Mouse (Mus musculus): ENCODE results near the gene Map3k5. TPM values are rescaled to one million over a fixed set of nuclear protein-coding genes. Genes with fewer than 3 reads are reported as not detected.

Gene Map3k5
- polyA plus RNA-seq, 1 experiment from 2014 or later = 3.0 TPM

DNA sequence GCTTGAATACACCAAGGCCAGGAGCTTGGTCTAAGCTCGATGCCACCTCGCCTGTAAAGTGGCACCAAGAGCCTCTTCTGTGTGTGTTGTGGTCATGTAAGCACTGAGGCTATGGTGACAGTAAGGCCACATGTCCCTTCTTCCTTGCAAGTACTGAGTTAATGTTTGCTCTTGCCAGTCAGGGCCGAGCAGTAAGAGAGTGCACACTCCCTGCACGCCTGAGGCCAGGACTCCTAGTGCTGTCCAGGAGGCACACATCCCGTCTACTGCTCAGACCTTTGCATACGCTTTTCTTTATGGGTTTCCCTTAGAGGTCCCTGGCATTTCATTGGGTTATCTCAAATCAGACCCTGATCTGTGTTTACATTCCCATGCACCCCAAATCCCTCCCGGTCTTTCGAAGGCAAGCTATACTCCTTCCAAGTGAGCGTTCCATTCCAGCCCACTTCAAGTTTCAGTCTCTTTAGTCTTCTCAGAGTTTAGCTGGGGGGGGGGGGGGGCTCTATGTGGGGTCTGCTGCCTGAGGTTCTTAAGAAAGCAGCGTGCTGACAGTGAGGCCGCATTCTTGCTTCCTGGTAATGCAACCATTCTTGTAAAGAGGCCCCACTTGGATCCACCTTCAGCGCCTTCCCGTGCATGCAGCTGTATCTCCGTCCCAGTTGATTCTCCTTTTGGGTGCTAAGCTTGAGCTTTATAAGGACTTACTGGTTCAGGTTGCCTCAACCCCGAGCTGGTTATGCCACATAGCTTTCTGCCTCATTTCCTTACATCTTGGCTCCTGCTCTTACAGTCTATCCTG is 87.6 kb downstream of the Map3k5 start:
- Histone ChIP-seq H3K9ac (no peak overlapping the region), H3K27ac (peak overlapping the region; percentile 77; the same call in 1 of the 2 replicates), H3K9me3 (replicated peaks) (peaks cover 13% of the 10 kb centered on the region), H3K27me3 (no peaks in the 10 kb centered on the region), H3K4me1 (peaks cover 30% of the 10 kb centered on the region), H3K4me3 (replicated peaks) (no peak overlapping the region), H3K4me2 (no peak overlapping the region), H3K36me3 (0 out of 2 replicates have a peak, but pooled peaks cover 10% of the 10 kb centered on the region)
- no peak for ATAC-seq (replicated peaks; ENCODE audit: low FRiP score)
- WGBS = 72% methylated on average over 15 of the region's 15 CpGs

GRCm38 (mm10) chr10:20022608-20023340 is 88.5 kb downstream of the Map3k5 start:
- Histone ChIP-seq H3K4me3 (replicated peaks) (no peak overlapping the region), H3K27ac (peak overlapping the region; percentile 77), H3K36me3 (0 out of 2 replicates have a peak, but pooled peaks cover 8% of the 10 kb centered on the region), H3K4me2 (no peak overlapping the region), H3K4me1 (peaks cover 30% of the 10 kb centered on the region), H3K27me3 (no peaks in the 10 kb centered on the region), H3K9me3 (replicated peaks) (peaks cover 10% of the 10 kb centered on the region), H3K9ac (no peak overlapping the region)
- WGBS = 43% methylated on average over 10 of the region's 10 CpGs
- ATAC-seq (replicated peaks; ENCODE audit: low FRiP score) = peak; percentile 77

DNA sequence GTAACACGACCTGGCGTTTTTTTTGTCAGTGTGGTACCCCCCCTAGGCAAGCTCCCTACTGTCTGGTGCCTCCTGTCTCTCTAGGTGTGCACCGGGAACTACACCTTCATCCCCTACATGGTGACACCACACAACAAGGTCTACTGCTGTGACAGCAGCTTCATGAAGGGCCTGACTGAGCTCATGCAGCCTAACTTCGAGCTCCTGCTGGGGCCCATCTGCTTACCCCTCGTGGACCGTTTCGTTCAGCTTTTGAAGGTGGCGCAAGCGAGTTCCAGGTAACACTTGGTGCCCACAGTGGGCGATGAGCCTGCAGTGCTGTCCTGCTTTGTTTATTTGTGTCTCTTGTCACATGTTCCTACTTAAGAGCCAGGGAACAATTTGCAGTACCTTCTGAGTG is 89.3 kb downstream of the Map3k5 start:
- Histone ChIP-seq H3K9ac (no peak overlapping the region), H3K27me3 (no peaks in the 10 kb centered on the region), H3K9me3 (replicated peaks) (0 out of 2 replicates have a peak, but pooled peaks cover 4% of the 10 kb centered on the region), H3K4me3 (replicated peaks) (no peak overlapping the region), H3K27ac (0 out of 2 replicates have a peak overlapping the region, but pooled peaks have one; percentile 77), H3K36me3 (peaks cover 3% of the 10 kb centered on the region; the same call in 1 of the 2 replicates), H3K4me2 (no peak overlapping the region), H3K4me1 (peaks cover 30% of the 10 kb centered on the region)
- 67% methylated on average over 10 of the region's 10 CpGs for WGBS
- ATAC-seq (replicated peaks; ENCODE audit: low FRiP score) = no peak

- Histone ChIP-seq H3K4me2 (no peak overlapping the region), H3K9ac (no peak overlapping the region), H3K4me3 (replicated peaks) (no peak overlapping the region), H3K27ac (no peak overlapping the region), H3K4me1 (peaks cover 30% of the 10 kb centered on the region), H3K27me3 (no peaks in the 10 kb centered on the region), H3K9me3 (replicated peaks) (no peaks in the 10 kb centered on the region), H3K36me3 (peaks cover 2% of the 10 kb centered on the region; the same call in 1 of the 2 replicates)
- ATAC-seq (replicated peaks; ENCODE audit: low FRiP score) = no peak
- 97% methylated on average over 10 of the region's 10 CpGs for WGBS
Measured at GRCm38 (mm10) chr10:20024891-20025290, 90.6 kb downstream of the Map3k5 start.

- Histone ChIP-seq H3K9me3 (replicated peaks) (no peaks in the 10 kb centered on the region), H3K27ac (peak overlapping the region; percentile 28; the same call in 1 of the 2 replicates)
- WGBS = 43% methylated on average over 12 of the region's 12 CpGs
Measured at GRCm38 (mm10) chr10:20025781-20026520, 91.7 kb downstream of the Map3k5 start.

GRCm38 (mm10) chr10:20030703-20031102 is 96.4 kb downstream of the Map3k5 start:
- ATAC-seq (replicated peaks; ENCODE audit: low FRiP score) = no peak
- no peak overlapping the region for H3K27ac ChIP-seq
- H3K36me3 ChIP-seq = peaks cover 9% of the 10 kb centered on the region; the same call in 1 of the 2 replicates
- H3K4me2 ChIP-seq = no peak overlapping the region
- H3K4me1 ChIP-seq = no peaks in the 10 kb centered on the region
- H3K9me3 ChIP-seq (replicated peaks) = no peaks in the 10 kb centered on the region
- H3K27me3 ChIP-seq = no peaks in the 10 kb centered on the region
- 91% methylated on average over 1 of the region's 1 CpGs for WGBS
- no peak overlapping the region for H3K9ac ChIP-seq
- no peak overlapping the region for H3K4me3 ChIP-seq (replicated peaks)

More at GRCm38 (mm10) chr10:20025781-20026520, 91.7 kb downstream of the Map3k5 start:
- Histone ChIP-seq H3K9ac (no peak overlapping the region), H3K27me3 (no peaks in the 10 kb centered on the region), H3K4me3 (replicated peaks) (no peak overlapping the region), H3K4me2 (no peak overlapping the region), H3K4me1 (peaks cover 30% of the 10 kb centered on the region), H3K36me3 (peaks cover 2% of the 10 kb centered on the region; the same call in 1 of the 2 replicates)
- ATAC-seq (replicated peaks; ENCODE audit: low FRiP score) = peak; percentile 87

- no peak for ATAC-seq (replicated peaks; ENCODE audit: low FRiP score)
- H3K4me1 ChIP-seq = no peaks in the 10 kb centered on the region
Measured at GRCm38 (mm10) chr10:20031936-20032335, 97.7 kb downstream of the Map3k5 start.

GRCm38 (mm10) chr10:20036375-20036774 is 102.1 kb downstream of the Map3k5 start:
- 0 out of 2 replicates have a peak, but pooled peaks cover 3% of the 10 kb centered on the region for H3K4me1 ChIP-seq
- 86% methylated on average over 2 of the region's 2 CpGs for WGBS
- no peak for ATAC-seq (replicated peaks; ENCODE audit: low FRiP score)

More at GRCm38 (mm10) chr10:20031936-20032335, 97.7 kb downstream of the Map3k5 start:
- Histone ChIP-seq H3K4me2 (no peak overlapping the region), H3K9ac (no peak overlapping the region), H3K36me3 (peaks cover 9% of the 10 kb centered on the region; the same call in 1 of the 2 replicates), H3K9me3 (replicated peaks) (no peaks in the 10 kb centered on the region), H3K27ac (no peak overlapping the region), H3K27me3 (no peaks in the 10 kb centered on the region), H3K4me3 (replicated peaks) (no peak overlapping the region)
- 76% methylated on average over 2 of the region's 2 CpGs for WGBS

DNA sequence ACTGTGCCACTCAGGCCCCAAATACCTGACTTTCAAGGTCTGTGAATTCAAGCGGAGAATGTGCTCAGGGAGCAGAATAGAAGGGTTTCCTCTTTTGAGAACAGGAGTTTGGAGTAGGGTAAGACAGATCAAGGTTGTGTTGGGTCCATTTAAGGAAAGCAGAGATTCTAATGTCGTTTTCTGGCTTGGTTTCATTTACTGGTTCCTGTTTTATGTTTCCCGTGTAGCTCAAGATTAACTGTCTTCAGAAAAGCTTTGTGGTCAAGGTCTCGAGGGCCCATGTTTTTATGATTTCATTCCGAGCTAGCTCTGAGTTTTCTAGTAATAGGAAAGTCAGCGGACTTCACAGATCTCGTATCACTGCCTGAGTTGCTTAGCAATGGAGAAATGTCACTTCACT is 102.6 kb downstream of the Map3k5 start:
- WGBS = 52% methylated on average over 7 of the region's 7 CpGs
- Histone ChIP-seq H3K9ac (no peak overlapping the region), H3K36me3 (0 out of 2 replicates have a peak, but pooled peaks cover 5% of the 10 kb centered on the region), H3K4me1 (0 out of 2 replicates have a peak, but pooled peaks cover 3% of the 10 kb centered on the region), H3K9me3 (replicated peaks) (no peaks in the 10 kb centered on the region), H3K4me2 (no peak overlapping the region), H3K27ac (no peak overlapping the region), H3K27me3 (no peaks in the 10 kb centered on the region), H3K4me3 (replicated peaks) (no peak overlapping the region)
- ATAC-seq (replicated peaks; ENCODE audit: low FRiP score) = no peak

More at GRCm38 (mm10) chr10:20036375-20036774, 102.1 kb downstream of the Map3k5 start:
- Histone ChIP-seq H3K9ac (no peak overlapping the region), H3K27ac (no peak overlapping the region), H3K4me3 (replicated peaks) (no peak overlapping the region), H3K9me3 (replicated peaks) (no peaks in the 10 kb centered on the region), H3K36me3 (0 out of 2 replicates have a peak, but pooled peaks cover 7% of the 10 kb centered on the region), H3K27me3 (no peaks in the 10 kb centered on the region), H3K4me2 (no peak overlapping the region)

GRCm38 (mm10) chr10:20039531-20039930 is 105.3 kb downstream of the Map3k5 start:
- WGBS = 92% methylated on average over 3 of the region's 3 CpGs
- H3K9ac ChIP-seq = no peak overlapping the region

DNA sequence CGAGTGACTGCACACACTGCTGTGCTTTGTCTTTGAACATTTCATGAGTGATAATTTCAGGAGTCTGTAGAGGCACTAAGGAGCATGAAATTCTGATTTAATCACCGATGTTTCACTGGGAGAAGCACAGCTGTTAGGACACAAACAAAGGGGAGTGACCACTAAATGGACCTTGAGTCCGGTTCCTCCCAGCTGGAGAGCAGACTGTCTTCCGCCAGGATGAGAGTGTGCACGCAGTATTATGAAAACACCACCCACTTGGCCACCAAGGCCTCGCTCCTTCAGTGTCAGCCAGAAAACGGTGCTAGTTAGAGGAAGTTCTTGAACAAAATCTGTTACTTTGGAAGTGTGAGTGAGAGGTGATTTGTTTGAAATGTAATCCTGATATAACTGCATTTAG is 105.8 kb downstream of the Map3k5 start:
- no peaks in the 10 kb centered on the region for H3K9me3 ChIP-seq (replicated peaks)
- WGBS = 53% methylated on average over 7 of the region's 7 CpGs
- no peaks in the 10 kb centered on the region for H3K36me3 ChIP-seq
- H3K4me2 ChIP-seq = no peak overlapping the region
- no peak for ATAC-seq (replicated peaks; ENCODE audit: low FRiP score)
- no peaks in the 10 kb centered on the region for H3K27me3 ChIP-seq
- H3K9ac ChIP-seq = no peak overlapping the region
- H3K4me1 ChIP-seq = 0 out of 2 replicates have a peak, but pooled peaks cover 3% of the 10 kb centered on the region
- no peak overlapping the region for H3K4me3 ChIP-seq (replicated peaks)
- H3K27ac ChIP-seq = no peak overlapping the region

More at GRCm38 (mm10) chr10:20039531-20039930, 105.3 kb downstream of the Map3k5 start:
- no peak overlapping the region for H3K27ac ChIP-seq
- H3K9me3 ChIP-seq (replicated peaks) = no peaks in the 10 kb centered on the region
- no peak overlapping the region for H3K4me3 ChIP-seq (replicated peaks)
- 0 out of 2 replicates have a peak, but pooled peaks cover 3% of the 10 kb centered on the region for H3K4me1 ChIP-seq
- H3K27me3 ChIP-seq = no peaks in the 10 kb centered on the region
- no peak overlapping the region for H3K4me2 ChIP-seq
- no peaks in the 10 kb centered on the region for H3K36me3 ChIP-seq
- no peak for ATAC-seq (replicated peaks; ENCODE audit: low FRiP score)

All from kidney, embryonic 15.5 days (tissue).